Mouse (Mus musculus) naive thymus-derived CD4-positive, alpha-beta T cell, adult 2 months (primary cell): Measurements from ENCODE around the gene Zfp992.
"Not testable (repeated sequence)": the region's sequence is repeated elsewhere in the genome, so short reads cannot be mapped to it uniquely, and the experiment has no call there.

Experiments
- DNase-seq: peaks from one replicate; pipeline ENCODE4 v3.0.0-alpha.2; 2011; ENCODE audit warnings: low read depth

Zfp992 gene

DNA sequence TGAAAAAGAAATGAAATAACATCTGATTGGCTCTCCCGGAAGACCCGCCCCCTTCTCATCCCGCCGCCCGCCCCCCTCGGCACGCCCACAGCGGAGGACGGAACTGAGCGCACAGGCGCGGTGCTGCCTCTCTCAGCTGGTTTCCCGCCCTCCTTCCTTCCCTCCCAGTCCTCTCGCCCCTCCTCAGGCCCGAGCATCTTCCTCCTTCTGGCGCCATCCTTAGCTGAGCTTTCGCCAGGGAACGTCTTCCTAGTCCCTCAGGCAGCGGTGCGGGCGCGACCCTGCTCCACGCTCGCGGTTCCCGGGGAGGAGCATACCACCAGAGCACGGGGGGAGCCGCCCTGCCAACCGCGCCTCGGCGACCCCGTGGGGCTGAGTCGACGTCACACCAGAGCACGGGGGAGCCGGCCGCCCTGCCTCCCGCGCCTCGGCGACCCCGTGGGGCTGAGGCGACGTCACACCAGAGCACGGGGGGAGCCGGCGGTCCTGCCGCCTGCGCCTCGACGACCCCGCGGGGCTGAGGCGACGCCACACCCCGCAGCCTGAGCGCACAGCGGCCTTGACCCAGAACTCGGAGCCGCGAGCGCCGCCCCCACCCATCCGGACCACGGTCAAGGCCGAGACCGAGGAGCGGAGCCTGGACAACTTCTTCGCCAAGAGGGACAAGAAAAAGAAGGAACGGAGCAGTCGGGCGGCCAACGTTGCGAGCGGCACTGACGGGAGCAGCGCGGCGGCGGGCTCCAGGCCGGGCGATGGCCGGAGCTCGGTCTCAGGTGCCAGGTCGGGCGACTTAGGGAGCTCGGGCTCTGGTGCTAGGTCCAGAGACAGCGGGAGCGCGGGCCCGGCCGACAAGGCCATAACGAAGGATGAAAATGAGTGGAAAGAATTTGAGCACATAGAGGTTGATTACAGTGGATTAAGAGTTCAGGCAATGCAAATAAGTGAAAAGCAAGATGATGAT is 26.2 kb downstream of the Zfp992 start:
- DNase-seq: not testable (repeated sequence)

DNA sequence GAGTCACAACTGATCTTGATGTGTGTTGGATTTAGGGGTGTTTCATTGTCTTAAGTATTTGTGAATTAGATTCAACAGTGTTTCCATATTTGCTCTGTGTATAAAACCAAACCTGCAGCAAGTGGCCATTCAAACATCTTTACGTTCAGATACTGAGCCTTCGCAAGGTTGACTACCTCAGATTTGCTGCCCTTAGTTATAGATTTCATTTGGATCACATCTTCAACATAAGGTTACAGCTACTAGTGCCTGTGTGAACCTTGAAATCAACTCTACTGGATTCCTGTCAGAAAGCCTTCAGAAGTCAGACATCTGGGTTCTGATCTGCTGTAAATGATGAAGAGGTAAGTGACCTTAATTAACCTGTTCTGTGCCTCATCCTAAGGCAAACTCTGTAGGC is 27.4 kb downstream of the Zfp992 start:
- not testable (repeated sequence) for DNase-seq

DNA sequence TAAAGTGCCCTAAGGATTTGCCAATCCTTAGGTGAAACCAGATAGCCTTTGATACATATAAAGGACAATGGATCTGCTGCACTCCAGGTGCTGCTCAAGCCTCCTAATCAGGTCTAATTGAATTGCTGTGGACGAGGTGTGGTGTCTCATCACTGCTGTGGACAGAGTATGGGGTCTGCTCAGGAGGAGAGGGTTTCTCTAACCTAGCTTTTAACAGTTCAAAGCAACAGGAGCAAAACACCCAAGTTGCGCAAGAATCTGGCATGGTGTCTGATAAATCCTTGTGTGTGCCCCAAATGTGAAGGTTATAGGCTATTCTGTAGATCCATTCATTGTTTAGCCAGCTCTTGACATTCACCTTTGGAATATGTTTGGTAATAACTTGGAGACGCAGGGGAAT is 28.1 kb downstream of the Zfp992 start:
- DNase-seq: not testable (repeated sequence)

- DNase-seq: not testable (repeated sequence)
Observed at GRCm38 (mm10) chr4:146480376-146481096, 31.7 kb downstream of the Zfp992 start.

DNA sequence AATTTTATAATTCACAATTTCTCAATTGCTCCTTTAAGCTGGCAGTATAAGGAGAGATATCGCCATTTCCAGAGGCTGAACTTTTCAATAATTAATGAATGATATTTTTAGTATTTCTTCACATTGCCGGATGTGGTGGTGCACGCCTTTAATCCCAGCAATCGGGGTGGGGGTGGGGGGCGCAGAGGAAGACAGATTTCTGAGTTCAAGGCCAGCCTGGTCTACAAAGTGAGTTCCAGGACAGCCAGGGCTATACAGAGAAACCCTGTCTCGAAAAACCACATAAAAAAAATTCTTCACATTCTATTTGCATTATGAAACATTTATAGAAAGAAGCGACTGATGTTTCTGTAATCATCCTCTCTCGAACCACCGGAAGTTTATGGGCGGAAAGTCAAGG is 33.7 kb downstream of the Zfp992 start:
- DNase-seq: not testable (repeated sequence)

DNA sequence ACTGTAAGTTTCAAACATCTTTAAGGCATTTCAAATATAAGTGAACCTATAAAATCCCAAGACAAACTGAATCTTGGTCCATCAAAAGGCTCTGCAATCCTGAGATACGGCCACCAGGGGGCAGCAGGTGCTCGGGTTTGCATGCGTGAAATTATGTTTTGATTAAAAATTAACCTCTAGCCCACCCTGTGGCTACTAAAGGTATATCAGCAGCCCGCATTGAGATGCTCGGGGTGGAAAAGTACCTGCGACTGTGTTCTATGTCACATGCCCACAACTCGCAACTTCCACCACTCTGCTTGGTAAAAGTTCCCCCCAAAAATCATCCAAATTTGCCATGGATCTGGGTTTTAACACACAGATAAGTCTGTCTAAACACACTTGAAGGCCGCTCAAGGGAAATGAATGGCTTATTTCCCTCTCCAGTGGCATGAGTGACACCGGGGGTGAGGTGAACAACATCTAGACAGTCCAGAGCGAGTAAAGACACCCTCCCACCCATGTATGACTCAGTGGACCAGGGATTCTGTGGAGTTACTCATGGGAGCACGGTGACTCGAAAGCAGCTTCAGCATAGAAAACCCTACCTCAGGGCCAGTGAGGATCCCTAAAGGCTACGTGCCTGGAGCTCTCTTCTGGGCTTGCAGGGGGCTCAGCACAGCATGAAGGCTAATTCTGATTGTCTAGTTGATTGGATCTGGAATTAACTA is 34.9 kb downstream of the Zfp992 start:
- not testable (repeated sequence) for DNase-seq

DNA sequence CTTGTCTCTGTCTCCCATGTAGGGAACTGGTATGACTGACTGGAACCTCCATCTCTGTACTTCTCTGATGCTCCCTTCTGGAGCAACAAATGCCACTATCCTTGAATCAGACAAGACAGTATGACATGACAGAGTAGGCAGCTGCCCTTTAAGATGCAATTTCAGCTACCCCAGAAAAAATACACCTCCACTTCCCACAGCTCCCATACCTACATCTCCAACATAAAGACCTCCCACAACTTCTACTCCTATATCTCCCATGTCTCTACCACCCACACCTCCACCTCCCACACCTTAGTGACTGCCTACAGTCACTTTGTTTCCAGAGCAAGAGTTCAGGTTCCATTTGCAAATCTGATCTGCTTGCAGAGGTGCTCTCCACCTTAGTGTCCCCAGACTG is 35.9 kb downstream of the Zfp992 start:
- DNase-seq: not testable (repeated sequence)

DNA sequence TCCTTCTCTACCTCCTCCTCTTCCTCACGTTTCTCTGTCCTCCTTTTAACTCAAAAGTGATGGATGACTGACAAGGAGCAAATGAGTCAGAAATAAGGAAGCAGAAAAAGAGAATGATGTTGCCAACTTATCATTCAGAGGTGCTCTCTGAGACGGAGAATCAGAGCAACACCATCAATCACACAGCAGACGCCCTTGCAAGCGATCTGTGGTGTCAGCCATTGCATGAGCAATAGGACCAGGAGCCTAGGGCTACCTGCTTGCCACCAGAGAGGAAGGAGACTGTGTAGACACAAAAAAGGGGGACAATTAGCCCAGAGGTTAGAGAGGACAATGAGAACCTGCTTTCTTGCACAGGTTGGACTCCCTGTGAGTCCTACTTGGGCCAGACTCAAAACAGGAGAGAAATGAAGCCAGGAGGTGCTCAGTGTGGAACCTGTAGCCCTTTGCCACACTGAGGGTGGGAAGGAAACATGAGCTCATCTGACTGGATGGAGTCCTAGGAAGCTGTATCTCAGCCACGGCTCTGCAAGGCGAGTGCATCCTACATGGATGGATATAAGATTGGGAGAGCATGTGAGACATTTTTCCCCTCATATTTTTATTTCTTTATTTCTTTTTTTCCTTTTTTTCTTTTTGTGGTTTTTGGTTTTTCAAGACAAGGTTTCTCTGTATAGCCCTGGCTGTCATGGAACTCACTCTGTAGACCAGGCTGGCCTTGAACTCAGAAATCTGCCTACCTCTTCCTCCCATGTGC is 36.5 kb downstream of the Zfp992 start:
- not testable (repeated sequence) for DNase-seq

DNA sequence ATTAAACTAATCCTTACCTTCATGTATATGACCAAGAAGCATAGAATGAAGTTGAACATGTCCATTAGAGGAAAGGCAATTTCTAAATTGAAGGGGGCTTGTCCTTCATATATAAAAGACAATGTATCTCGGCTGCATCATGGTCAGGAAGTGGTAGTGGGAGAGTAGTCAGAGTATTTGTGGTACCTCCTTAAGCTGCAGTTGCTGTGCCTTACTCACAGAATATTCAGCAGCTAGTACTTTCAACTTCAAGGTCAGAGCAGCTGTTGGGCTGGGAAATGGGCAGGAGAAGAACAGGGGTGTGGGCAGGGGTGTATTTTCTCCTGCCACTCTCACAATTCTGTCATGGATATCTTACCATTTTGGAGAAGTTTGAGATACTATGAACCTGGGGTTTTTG is 37.9 kb downstream of the Zfp992 start:
- not testable (repeated sequence) for DNase-seq

- DNase-seq: not testable (repeated sequence)
Observed at GRCm38 (mm10) chr4:146489196-146489595, 40.4 kb downstream of the Zfp992 start.

DNA sequence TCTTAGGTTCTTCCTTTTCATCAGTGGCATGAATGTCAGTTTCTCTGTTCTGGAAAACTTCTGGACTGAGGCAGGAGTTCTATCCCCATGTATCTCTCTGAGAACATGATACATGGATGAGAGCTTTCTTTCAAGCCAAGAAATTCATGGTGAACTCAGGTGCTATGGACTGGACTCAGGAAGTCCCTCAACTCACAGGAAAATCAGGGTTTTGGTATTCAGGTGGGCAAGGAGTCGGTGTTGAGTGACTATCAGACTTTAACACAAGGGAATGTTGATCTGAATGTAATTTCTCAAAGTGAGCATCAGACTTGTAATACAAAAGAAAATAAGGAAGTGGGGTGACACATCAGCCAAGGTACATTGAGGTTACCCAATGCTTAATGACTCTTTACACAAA is 43.2 kb downstream of the Zfp992 start:
- DNase-seq: not testable (repeated sequence)

DNA sequence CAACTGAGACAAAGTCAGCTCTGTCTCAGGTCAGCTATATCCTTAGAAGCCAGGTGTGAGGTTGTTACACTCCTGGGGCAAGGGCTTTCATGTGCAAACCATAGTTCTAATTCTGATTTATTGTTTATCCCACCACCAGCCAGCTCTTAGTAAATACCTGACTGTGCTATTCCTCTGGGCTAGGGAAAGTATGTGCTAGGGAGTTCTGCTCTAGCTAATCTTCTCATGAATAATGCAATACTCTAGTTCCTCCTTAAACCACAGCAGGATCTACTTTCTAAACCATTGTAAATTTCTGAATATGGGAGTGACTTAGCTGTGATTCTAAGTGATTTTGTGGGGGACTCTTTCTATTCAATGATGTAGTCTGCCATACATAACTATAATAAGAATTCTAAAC is 43.6 kb downstream of the Zfp992 start:
- DNase-seq: no peak

- no peak for DNase-seq
Observed at GRCm38 (mm10) chr4:146492851-146493250, 44.0 kb downstream of the Zfp992 start.

DNA sequence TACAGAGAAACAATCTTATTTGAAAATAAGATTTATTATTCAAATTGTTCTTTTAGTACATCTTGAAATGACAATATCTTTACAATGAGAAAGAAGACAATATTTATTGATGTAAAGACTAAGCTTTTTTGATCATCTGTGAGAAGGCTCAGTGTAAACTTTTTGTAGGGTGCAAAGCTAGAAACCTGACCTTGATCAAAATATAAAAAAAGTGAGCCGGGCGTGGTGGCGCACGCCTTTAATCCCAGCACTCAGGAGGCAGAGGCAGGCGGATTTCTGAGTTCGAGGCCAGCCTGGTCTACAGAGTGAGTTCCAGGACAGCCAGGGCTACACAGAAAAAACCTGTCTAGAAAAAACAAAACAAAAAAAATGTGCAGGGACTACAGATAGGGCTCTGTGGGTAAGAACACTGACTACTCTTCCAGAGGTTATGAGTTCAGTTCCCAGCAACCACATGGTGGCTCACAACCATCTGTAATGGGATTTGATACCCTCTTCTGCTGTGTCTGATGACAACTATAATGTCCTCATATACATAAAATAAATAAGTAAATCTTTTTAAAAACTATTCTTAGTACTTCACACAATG is 44.6 kb downstream of the Zfp992 start:
- not testable (repeated sequence) for DNase-seq

- no peak for DNase-seq
Observed at GRCm38 (mm10) chr4:146494980-146495379, 46.2 kb downstream of the Zfp992 start.

GRCm38 (mm10) chr4:146497695-146498275 is 49.0 kb downstream of the Zfp992 start:
- DNase-seq: not testable (repeated sequence)

- DNase-seq: not testable (repeated sequence)
Observed at GRCm38 (mm10) chr4:146501727-146502126, 52.9 kb downstream of the Zfp992 start, which contains the start of gene Zfp981. Gene Zfp981, plus strand, starts transcription at chr4:146502027.

- not testable (repeated sequence) for DNase-seq
Observed at GRCm38 (mm10) chr4:146509029-146509428, 60.2 kb downstream of the Zfp992 start.

- not testable (repeated sequence) for DNase-seq
Observed at GRCm38 (mm10) chr4:146511871-146512270, 63.0 kb downstream of the Zfp992 start.

DNA sequence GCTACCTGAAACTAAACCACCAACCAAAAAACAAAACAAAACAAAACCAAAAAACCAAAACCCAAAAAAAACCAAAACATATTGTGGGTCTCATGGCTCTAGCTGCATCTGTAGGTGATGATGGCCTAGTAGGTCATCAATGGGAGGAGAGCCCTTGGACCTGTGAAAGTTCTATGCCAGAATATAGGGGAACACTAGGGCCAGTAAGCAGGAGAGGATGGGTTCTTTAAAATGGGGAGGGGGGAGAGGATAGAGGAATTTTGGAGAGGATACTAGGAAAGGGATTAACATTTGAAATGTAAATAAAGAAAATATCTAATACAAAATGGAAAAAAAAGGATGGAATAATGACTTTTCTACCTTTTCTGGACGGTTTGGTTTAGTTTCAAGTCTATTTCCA is 67.7 kb downstream of the Zfp992 start:
- no peak for DNase-seq

GRCm38 (mm10) chr4:146517150-146517549 is 68.3 kb downstream of the Zfp992 start:
- not testable (repeated sequence) for DNase-seq
